Mouse (Mus musculus): ENCODE measurements around the gene Cnot3. TPM values are rescaled to one million over a fixed set of nuclear protein-coding genes. Genes with fewer than 3 reads are reported as not detected.
"Not testable (repeated sequence)": the region's sequence is repeated elsewhere in the genome, so short reads cannot be mapped to it uniquely, and the experiment has no call there.

Cnot3 gene
- polyA plus RNA-seq, 1 experiment, result 62.2 TPM

GRCm38 (mm10) chr7:3705911-3706310, 60.8 kb downstream of the Cnot3 start:
- TF ChIP-seq POLR2A (IDR thresholded peaks at IDR 0.05; ENCODE audit: borderline replicate concordance, extremely low read depth, low read depth, low read length), result no peak
- no peak for TF ChIP-seq CTCF (IDR thresholded peaks at IDR 0.05; ENCODE audit: insufficient read depth, low read length)
- 21% methylated on average over 6 of the region's 6 CpGs for WGBS
- no peak overlapping the region for H3K4me3 ChIP-seq (replicated peaks; ENCODE audit: extremely low read depth, low read depth, low read length)
- peaks cover 16% of the 10 kb centered on the region for H3K4me1 ChIP-seq (ENCODE audit: control insufficient read depth, insufficient read depth, low read length)
- DNase-seq, result no peak

- WGBS, result 40% methylated on average over 11 of the region's 11 CpGs
- DNase-seq, result peak; percentile 7
- Histone ChIP-seq H3K4me1 (ENCODE audit: control insufficient read depth, insufficient read depth, low read length) (peaks cover 16% of the 10 kb centered on the region), H3K4me3 (replicated peaks; ENCODE audit: extremely low read depth, low read depth, low read length) (no peak overlapping the region)
- TF ChIP-seq CTCF (IDR thresholded peaks at IDR 0.05; ENCODE audit: insufficient read depth, low read length) (no peak), POLR2A (IDR thresholded peaks at IDR 0.05; ENCODE audit: borderline replicate concordance, extremely low read depth, low read depth, low read length) (no peak)
Measured at GRCm38 (mm10) chr7:3706343-3706934, 61.4 kb downstream of the Cnot3 start.

DNA sequence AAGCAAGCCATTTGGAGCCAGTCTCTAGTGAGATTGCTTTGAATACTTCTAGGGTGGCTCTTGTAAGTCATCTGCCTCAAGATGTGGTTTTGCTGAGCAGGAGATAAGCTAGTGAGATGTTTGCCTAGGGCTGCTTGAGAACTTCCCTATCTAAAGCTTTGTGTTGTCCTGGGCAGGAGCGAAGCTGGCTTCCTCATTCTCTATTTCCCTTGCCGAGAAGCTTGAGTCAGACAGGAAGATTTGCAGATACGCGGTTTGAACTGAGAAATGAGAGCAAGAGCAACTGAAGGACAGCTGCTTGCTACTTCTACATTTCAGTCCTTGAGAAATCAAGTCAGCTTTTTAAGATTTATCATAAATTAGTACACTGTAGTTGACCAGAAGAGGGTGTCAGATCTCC, 62.0 kb downstream of the Cnot3 start:
- Histone ChIP-seq H3K4me1 (ENCODE audit: control insufficient read depth, insufficient read depth, low read length) (peaks cover 16% of the 10 kb centered on the region), H3K4me3 (replicated peaks; ENCODE audit: extremely low read depth, low read depth, low read length) (no peak overlapping the region)
- TF ChIP-seq CTCF (IDR thresholded peaks at IDR 0.05; ENCODE audit: insufficient read depth, low read length) (no peak), POLR2A (IDR thresholded peaks at IDR 0.05; ENCODE audit: borderline replicate concordance, extremely low read depth, low read depth, low read length) (no peak)
- no peak for DNase-seq
- 45% methylated on average over 4 of the region's 4 CpGs for WGBS

DNA sequence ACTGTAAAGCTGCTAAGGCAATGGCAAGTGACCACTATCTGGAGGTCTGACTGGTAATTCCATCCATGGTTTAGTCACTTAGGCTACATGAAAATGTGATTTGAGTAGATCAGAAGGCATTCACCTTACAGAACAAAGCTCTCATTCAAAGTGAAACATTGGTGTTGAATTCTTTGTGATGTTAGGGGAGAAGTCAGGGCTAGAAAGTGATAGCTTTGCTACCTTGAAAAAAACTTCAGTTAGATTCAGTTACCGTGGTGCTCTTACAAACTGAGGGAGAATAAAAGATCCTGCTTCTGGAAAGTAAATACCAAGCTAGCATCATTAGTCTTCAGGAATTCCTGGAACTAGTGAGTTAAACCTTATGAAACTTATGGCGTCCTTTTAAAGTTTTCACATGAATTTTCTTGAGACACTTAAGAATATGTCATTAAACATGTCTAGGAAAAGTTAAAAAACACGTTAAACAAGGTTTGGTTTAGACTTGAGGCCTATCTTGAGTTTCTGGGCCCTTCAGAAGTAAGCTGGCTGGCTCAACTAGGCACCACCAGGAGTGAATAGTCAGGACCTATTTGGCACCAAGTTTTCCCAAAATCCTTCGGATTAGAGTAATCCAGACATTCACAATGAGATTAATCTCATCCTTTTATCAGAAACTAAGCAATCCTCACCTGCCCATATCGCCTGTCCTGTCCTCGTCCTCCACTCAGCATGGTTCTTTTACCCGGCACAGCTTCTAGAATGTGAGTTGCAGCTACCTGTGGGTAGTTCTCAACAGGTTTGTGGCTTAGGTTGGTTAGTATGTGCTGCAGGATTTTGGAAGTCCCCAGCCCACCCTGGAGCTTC, 62.7 kb downstream of the Cnot3 start:
- DNase-seq, result no peak
- H3K4me3 ChIP-seq (replicated peaks; ENCODE audit: extremely low read depth, low read depth, low read length), result no peak overlapping the region
- WGBS, result 56% methylated on average over 7 of the region's 7 CpGs
- H3K4me1 ChIP-seq (ENCODE audit: control insufficient read depth, insufficient read depth, low read length), result peaks cover 16% of the 10 kb centered on the region
- TF ChIP-seq CTCF (IDR thresholded peaks at IDR 0.05; ENCODE audit: insufficient read depth, low read length), result no peak
- TF ChIP-seq POLR2A (IDR thresholded peaks at IDR 0.05; ENCODE audit: borderline replicate concordance, extremely low read depth, low read depth, low read length), result no peak

DNA sequence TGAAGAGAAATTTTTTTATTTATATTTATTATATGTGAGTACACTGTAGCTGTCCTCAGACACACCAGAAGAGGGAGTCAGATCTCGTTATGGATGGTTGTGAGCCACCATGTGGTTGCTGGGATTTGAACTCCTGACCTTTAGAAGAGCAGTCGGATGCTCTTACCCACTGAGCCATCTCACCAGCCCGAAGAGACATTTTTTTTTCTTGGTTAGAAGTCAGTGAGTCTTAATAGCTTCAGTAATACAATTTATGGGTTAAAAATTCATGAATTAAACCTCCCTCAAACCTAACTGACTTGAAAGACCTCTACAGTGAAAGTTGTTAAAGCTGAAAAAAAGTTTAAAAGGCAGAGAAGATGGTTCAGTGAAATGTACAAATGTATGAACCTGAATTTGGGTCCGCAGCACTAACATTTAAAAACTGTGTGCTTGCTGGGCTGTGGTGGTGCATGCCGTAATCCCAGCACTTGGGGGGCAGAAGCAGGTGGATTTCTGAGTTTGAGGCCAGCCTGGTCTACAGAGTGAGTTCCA, 63.4 kb downstream of the Cnot3 start:
- 45% methylated on average over 5 of the region's 5 CpGs for WGBS
- DNase-seq; H3K4me3 ChIP-seq (replicated peaks; ENCODE audit: extremely low read depth, low read depth, low read length): not testable (repeated sequence)
- peaks cover 16% of the 10 kb centered on the region for H3K4me1 ChIP-seq (ENCODE audit: control insufficient read depth, insufficient read depth, low read length)

DNA sequence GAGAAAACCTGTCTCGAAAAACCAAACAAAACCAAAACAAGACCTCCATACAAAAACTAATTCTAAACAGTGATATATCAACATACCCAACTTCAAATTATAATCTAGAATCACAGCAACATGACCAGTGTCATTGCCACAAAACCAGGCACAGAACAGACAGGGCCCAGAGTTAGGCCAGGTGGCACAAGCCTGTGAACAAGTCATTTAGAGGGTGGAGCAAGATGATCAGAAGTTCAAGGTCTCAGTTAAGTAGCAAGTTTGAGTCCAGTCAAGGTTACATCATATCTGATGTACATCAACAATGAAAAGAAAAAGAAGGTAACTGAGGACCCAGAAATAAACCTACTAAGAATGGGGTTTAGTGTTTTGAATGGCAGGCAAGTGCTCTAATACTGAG, 63.9 kb downstream of the Cnot3 start:
- 79% methylated on average over 1 of the region's 1 CpGs for WGBS

More for the DNA sequence above, 63.9 kb downstream of the Cnot3 start:
- TF ChIP-seq CTCF (IDR thresholded peaks at IDR 0.05; ENCODE audit: insufficient read depth, low read length) (no peak), POLR2A (IDR thresholded peaks at IDR 0.05; ENCODE audit: borderline replicate concordance, extremely low read depth, low read depth, low read length) (no peak)
- Histone ChIP-seq H3K4me3 (replicated peaks; ENCODE audit: extremely low read depth, low read depth, low read length) (no peak overlapping the region), H3K4me1 (ENCODE audit: control insufficient read depth, insufficient read depth, low read length) (peaks cover 16% of the 10 kb centered on the region)
- no peak for DNase-seq

Other genes with a start within 250 kb of the Cnot3 start
- gene Cacng6, start 221.1 kb upstream of the Cnot3 start, polyA plus RNA-seq (2012; rRNA removed), result 0.14 and 1.2 TPM in 2 replicates
- 0.07 and 0.25 TPM in 2 replicates for gene Tarm1, start 142.6 kb upstream of the Cnot3 start, polyA plus RNA-seq (2012; rRNA removed)
- 0.18 and 0.28 TPM in 2 replicates for gene Oscar, start 29.1 kb upstream of the Cnot3 start, polyA plus RNA-seq (2012; rRNA removed)
- gene Ndufa3, start 27.9 kb upstream of the Cnot3 start, polyA plus RNA-seq (2012; rRNA removed), result 151 and 167 TPM in 2 replicates
- gene Tfpt, start 15.3 kb upstream of the Cnot3 start, polyA plus RNA-seq (2012; rRNA removed), result 6.3 and 8.2 TPM in 2 replicates
- gene Prpf31, start 15.3 kb upstream of the Cnot3 start, polyA plus RNA-seq (2012; rRNA removed), result 19.2 and 24.9 TPM in 2 replicates
- 3.0 and 3.8 TPM in 2 replicates for gene Leng1, start 20.6 kb downstream of the Cnot3 start, polyA plus RNA-seq (2012; rRNA removed)
- gene Tmc4, start 32.3 kb downstream of the Cnot3 start, polyA plus RNA-seq (2012; rRNA removed), result 79.8 and 83.7 TPM in 2 replicates
- 100.0 and 102 TPM in 2 replicates for gene Tsen34, start 47.6 kb downstream of the Cnot3 start, polyA plus RNA-seq (2012; rRNA removed)
- gene Mboat7, start 48.3 kb downstream of the Cnot3 start, polyA plus RNA-seq (2012; rRNA removed), result 59.9 and 60.1 TPM in 2 replicates
- gene Rps9, start 58.7 kb downstream of the Cnot3 start, polyA plus RNA-seq (2012; rRNA removed), result 1,077 and 1,126 TPM in 2 replicates
- 15.3 and 27.7 TPM in 2 replicates for gene Pirb, start 75.1 kb downstream of the Cnot3 start, polyA plus RNA-seq (2012; rRNA removed)
- 0.78 and 1.4 TPM in 2 replicates for gene Gm15448, start 180.4 kb downstream of the Cnot3 start, polyA plus RNA-seq (2012; rRNA removed)
- 1.4 and 2.8 TPM in 2 replicates for gene Pira2, start 199.8 kb downstream of the Cnot3 start, polyA plus RNA-seq (2012; rRNA removed)